In genomic region chr6:30744846-30745245, GRCm38 (mm10) we compare ENCODE assay signal across 29 mouse cellular contexts. TPM values are rescaled to one million over a fixed set of nuclear protein-coding genes. Genes with fewer than 3 reads are reported as not detected.
DNase-seq lines count a peak whose midpoint lies in the region; ATAC-seq and TF ChIP-seq lines count a peak whose summit lies in the region.
"Had no signal": no experiment of that assay in that cellular context is flagged by ENCODE, and none has a peak within 500 bp of the region (broad histone marks: within the 10 kb centered on the region; RNA-seq: fewer than 3 reads in every experiment).

No protein-coding gene starts in this region.

- 79% methylated on average over 10 of the region's 10 CpGs for WGBS in forebrain, embryonic 13.5 days
- WGBS in forebrain, embryonic 11.5 days: 84% methylated on average over 10 of the region's 10 CpGs
- WGBS in heart, embryonic 10.5 days: 85% methylated on average over 10 of the region's 10 CpGs
- WGBS in heart, embryonic 12.5 days: 78% methylated on average over 10 of the region's 10 CpGs
- 82% methylated on average over 10 of the region's 10 CpGs for WGBS in midbrain, embryonic 16.5 days
- WGBS in midbrain, postnatal 0 days: 79% methylated on average over 10 of the region's 10 CpGs
- WGBS in limb, embryonic 12.5 days: 78% methylated on average over 10 of the region's 10 CpGs

- no peak for DNase-seq in forebrain, embryonic 11.5 days (ENCODE audit: low spot score)
- DNase-seq in heart, embryonic 10.5 days (ENCODE audit: low spot score): peak; percentile 71
- DNase-seq in midbrain, postnatal 0 days (ENCODE audit: low spot score): no peak
- DNase-seq in spleen, postnatal 10 days (ENCODE audit: low spot score in 2 of 2): no peak
- DNase-seq: adrenal gland, postnatal 14 days; B cell, adult 2 months; cerebellum, adult 11 months; cerebellum, adult 2 months; cerebellum, adult 9-11 months; cerebellum, postnatal 25 days; forebrain, postnatal 0 days; gastrocnemius, postnatal 10 days; gastrocnemius, postnatal 36 days; heart, postnatal 4 days; kidney, adult 18-20 months had no signal

- peaks cover 79% of the 10 kb centered on the region for H3K36me3 ChIP-seq in forebrain, embryonic 13.5 days (ENCODE audit: poor library complexity, severe bottlenecking)
- peaks cover 12% of the 10 kb centered on the region; the same call in 1 of the 2 replicates for H3K36me3 ChIP-seq in forebrain, embryonic 11.5 days (ENCODE audit: control insufficient read depth, insufficient read depth, low read length)
- H3K36me3 ChIP-seq in heart, embryonic 10.5 days: peaks cover 86% of the 10 kb centered on the region
- H3K36me3 ChIP-seq in heart, embryonic 12.5 days: peaks cover 76% of the 10 kb centered on the region
- peaks cover 52% of the 10 kb centered on the region for H3K36me3 ChIP-seq in midbrain, embryonic 16.5 days (ENCODE audit: control insufficient read depth, insufficient read depth, low read length)
- peaks cover 47% of the 10 kb centered on the region for H3K36me3 ChIP-seq in midbrain, postnatal 0 days (ENCODE audit: insufficient read depth, low read length)
- H3K36me3 ChIP-seq in limb, embryonic 12.5 days: peaks cover 92% of the 10 kb centered on the region

- H3K4me3 ChIP-seq in forebrain, embryonic 13.5 days: no peak overlapping the region
- H3K4me3 ChIP-seq in forebrain, embryonic 11.5 days (ENCODE audit: low read depth, low read length): no peak overlapping the region
- no peak overlapping the region for H3K4me3 ChIP-seq in heart, embryonic 10.5 days
- H3K4me3 ChIP-seq in heart, embryonic 12.5 days: no peak overlapping the region
- no peak overlapping the region for H3K4me3 ChIP-seq in midbrain, embryonic 16.5 days (ENCODE audit: low read depth, low read length)
- no peak overlapping the region for H3K4me3 ChIP-seq in midbrain, postnatal 0 days (ENCODE audit: low read depth, low read length)
- no peak overlapping the region for H3K4me3 ChIP-seq in limb, embryonic 12.5 days (replicated peaks)
- H3K4me3 ChIP-seq: erythroblast, embryonic 14.5 days had no signal

- peak overlapping the region; percentile 35; the same call in 1 of the 2 replicates for H3K27ac ChIP-seq in forebrain, embryonic 13.5 days
- no peak overlapping the region for H3K27ac ChIP-seq in forebrain, embryonic 11.5 days (ENCODE audit: low read depth, low read length)
- H3K27ac ChIP-seq in heart, embryonic 10.5 days: no peak overlapping the region
- no peak overlapping the region for H3K27ac ChIP-seq in heart, embryonic 12.5 days (ENCODE audit: poor library complexity, severe bottlenecking)
- 0 out of 2 replicates have a peak overlapping the region, but pooled peaks have one; percentile 4 for H3K27ac ChIP-seq in midbrain, embryonic 16.5 days (ENCODE audit: low read length)
- no peak overlapping the region for H3K27ac ChIP-seq in midbrain, postnatal 0 days (ENCODE audit: low read depth, low read length)
- H3K27ac ChIP-seq in limb, embryonic 12.5 days: 0 out of 2 replicates have a peak overlapping the region, but pooled peaks have one; percentile 8
- H3K27ac ChIP-seq: hindbrain, embryonic 14.5 days; hindbrain, postnatal 0 days had no signal

- ATAC-seq in forebrain, embryonic 13.5 days: no peak
- no peak for ATAC-seq in forebrain, embryonic 11.5 days (replicated peaks; ENCODE audit: low FRiP score)
- ATAC-seq in heart, embryonic 12.5 days (ENCODE audit: insufficient number of reproducible peaks, low FRiP score): no peak
- no peak for ATAC-seq in midbrain, embryonic 16.5 days
- ATAC-seq in midbrain, postnatal 0 days (ENCODE audit: low FRiP score): no peak
- no peak for ATAC-seq in limb, embryonic 12.5 days (ENCODE audit: insufficient number of reproducible peaks, insufficient read depth, low FRiP score, low TSS enrichment, low read depth)
- ATAC-seq: forebrain, embryonic 14.5 days; forebrain, postnatal 0 days; hindbrain, postnatal 0 days; inflammation-experienced regulatory T-cells, adult 6 months; intestine, embryonic 16.5 days; Patski had no signal

- H3K4me1 ChIP-seq in forebrain, embryonic 13.5 days: peaks cover 15% of the 10 kb centered on the region; the same call in 1 of the 2 replicates
- peaks cover 4% of the 10 kb centered on the region; the same call in 1 of the 2 replicates for H3K4me1 ChIP-seq in forebrain, embryonic 11.5 days (replicated peaks; ENCODE audit: control insufficient read depth, insufficient read depth, low read length)
- no peaks in the 10 kb centered on the region for H3K4me1 ChIP-seq in heart, embryonic 10.5 days
- 0 out of 2 replicates have a peak, but pooled peaks cover 6% of the 10 kb centered on the region for H3K4me1 ChIP-seq in heart, embryonic 12.5 days (replicated peaks)
- H3K4me1 ChIP-seq in midbrain, embryonic 16.5 days (ENCODE audit: control insufficient read depth, insufficient read depth, low read length): peaks cover 3% of the 10 kb centered on the region; the same call in 1 of the 2 replicates
- H3K4me1 ChIP-seq in midbrain, postnatal 0 days (ENCODE audit: insufficient read depth, low read length): no peaks in the 10 kb centered on the region
- H3K4me1 ChIP-seq in limb, embryonic 12.5 days (replicated peaks): peaks cover 8% of the 10 kb centered on the region; the same call in 1 of the 2 replicates

- no peak overlapping the region for H3K9ac ChIP-seq in forebrain, embryonic 13.5 days
- no peak overlapping the region for H3K9ac ChIP-seq in forebrain, embryonic 11.5 days (ENCODE audit: low read length)
- H3K9ac ChIP-seq in heart, embryonic 12.5 days: no peak overlapping the region
- no peak overlapping the region for H3K9ac ChIP-seq in midbrain, embryonic 16.5 days (ENCODE audit: low read depth, low read length)
- H3K9ac ChIP-seq in midbrain, postnatal 0 days (replicated peaks; ENCODE audit: low read length, poor library complexity, severe bottlenecking): no peak overlapping the region
- no peak overlapping the region for H3K9ac ChIP-seq in limb, embryonic 12.5 days (replicated peaks)
- H3K9ac ChIP-seq: forebrain, postnatal 0 days; hindbrain, embryonic 14.5 days had no signal

- no peak for TF ChIP-seq CTCF in midbrain, postnatal 0 days (IDR thresholded peaks at IDR 0.05)

- no peaks in the 10 kb centered on the region for H3K27me3 ChIP-seq in forebrain, embryonic 13.5 days
- H3K27me3 ChIP-seq in forebrain, embryonic 11.5 days (ENCODE audit: control insufficient read depth, insufficient read depth, low read length): no peaks in the 10 kb centered on the region
- H3K27me3 ChIP-seq in heart, embryonic 10.5 days (ENCODE audit: insufficient read depth, poor library complexity, severe bottlenecking): no peaks in the 10 kb centered on the region
- no peaks in the 10 kb centered on the region for H3K27me3 ChIP-seq in heart, embryonic 12.5 days (replicated peaks)
- H3K27me3 ChIP-seq in midbrain, embryonic 16.5 days (ENCODE audit: control insufficient read depth, insufficient read depth, low read depth, low read length): no peaks in the 10 kb centered on the region
- no peaks in the 10 kb centered on the region for H3K27me3 ChIP-seq in midbrain, postnatal 0 days (ENCODE audit: insufficient read depth, low read length)
- H3K27me3 ChIP-seq in limb, embryonic 12.5 days: no peaks in the 10 kb centered on the region
- H3K27me3 ChIP-seq: CH12.LX, Patski had no signal

- no peak overlapping the region for H3K4me2 ChIP-seq in forebrain, embryonic 13.5 days
- no peak overlapping the region for H3K4me2 ChIP-seq in forebrain, embryonic 11.5 days (ENCODE audit: low read depth, low read length, severe bottlenecking)
- H3K4me2 ChIP-seq in heart, embryonic 12.5 days: no peak overlapping the region
- H3K4me2 ChIP-seq in midbrain, embryonic 16.5 days (ENCODE audit: low read length): no peak overlapping the region
- no peak overlapping the region for H3K4me2 ChIP-seq in midbrain, postnatal 0 days (ENCODE audit: low read depth, low read length, poor library complexity, severe bottlenecking)
- no peak overlapping the region for H3K4me2 ChIP-seq in limb, embryonic 12.5 days
- H3K4me2 ChIP-seq: hindbrain, embryonic 14.5 days had no signal

- H3K9me3 ChIP-seq in forebrain, embryonic 13.5 days (replicated peaks): no peaks in the 10 kb centered on the region
- peaks cover 1% of the 10 kb centered on the region; the same call in 1 of the 2 replicates for H3K9me3 ChIP-seq in forebrain, embryonic 11.5 days (ENCODE audit: control insufficient read depth, low read length)
- 0 out of 2 replicates have a peak, but pooled peaks cover 3% of the 10 kb centered on the region for H3K9me3 ChIP-seq in heart, embryonic 10.5 days
- H3K9me3 ChIP-seq in heart, embryonic 12.5 days (replicated peaks): peaks cover 9% of the 10 kb centered on the region
- no peaks in the 10 kb centered on the region for H3K9me3 ChIP-seq in midbrain, embryonic 16.5 days (replicated peaks; ENCODE audit: control insufficient read depth, low read length, poor library complexity, severe bottlenecking)
- no peaks in the 10 kb centered on the region for H3K9me3 ChIP-seq in midbrain, postnatal 0 days (ENCODE audit: low read length)
- H3K9me3 ChIP-seq in limb, embryonic 12.5 days: peaks cover 9% of the 10 kb centered on the region
- H3K9me3 ChIP-seq: G1E had no signal

RNA-seq across cellular contexts. Expression of gene Mest, which starts 21.5 kb away (rescaled TPM):
- polyA plus RNA-seq in forebrain, embryonic 13.5 days (2015; fragmentation: Nextera tagmentation; extraction: Ambion mirVana): 443 and 547 TPM in 2 replicates
- polyA plus RNA-seq in forebrain, embryonic 11.5 days (2014; fragmentation: Nextera tagmentation; extraction: Ambion mirVana): 1,661 and 1,678 TPM in 2 replicates
- 3,213 and 4,348 TPM in 2 replicates for polyA plus RNA-seq in heart, embryonic 10.5 days (2016; fragmentation: Nextera tagmentation; extraction: Ambion mirVana)
- polyA plus RNA-seq in heart, embryonic 12.5 days (2016; fragmentation: Nextera tagmentation; extraction: Ambion mirVana): 3,424 and 3,742 TPM in 2 replicates
- 268 and 368 TPM in 2 replicates for polyA plus RNA-seq in midbrain, embryonic 16.5 days (2015; fragmentation: Nextera tagmentation; extraction: Ambion mirVana)
- 323 and 367 TPM in 2 replicates for total RNA-seq in midbrain, postnatal 0 days (2014; rRNA removed)
- 109 and 165 TPM in 2 replicates for polyA plus RNA-seq in midbrain, postnatal 0 days (2015; fragmentation: Nextera tagmentation; extraction: Ambion mirVana)
- 1,412 and 1,630 TPM in 2 replicates for polyA plus RNA-seq in limb, embryonic 12.5 days (2016; fragmentation: Nextera tagmentation; extraction: Ambion mirVana)
- total RNA-seq: granulocyte monocyte progenitor cell, adult 5-6 weeks had no signal

RNA-seq across cellular contexts. Expression of gene Cep41, which starts 51.3 kb away (rescaled TPM):
- 19.5 and 19.6 TPM in 2 replicates for polyA plus RNA-seq in forebrain, embryonic 13.5 days (2015; fragmentation: Nextera tagmentation; extraction: Ambion mirVana)
- polyA plus RNA-seq in forebrain, embryonic 11.5 days (2014; fragmentation: Nextera tagmentation; extraction: Ambion mirVana): 21.6 and 24.1 TPM in 2 replicates
- polyA plus RNA-seq in heart, embryonic 10.5 days (2016; fragmentation: Nextera tagmentation; extraction: Ambion mirVana): 12.5 and 15.3 TPM in 2 replicates
- polyA plus RNA-seq in heart, embryonic 12.5 days (2016; fragmentation: Nextera tagmentation; extraction: Ambion mirVana): 11.9 TPM in 2 replicates
- polyA plus RNA-seq in midbrain, embryonic 16.5 days (2015; fragmentation: Nextera tagmentation; extraction: Ambion mirVana): 13.2 and 17.1 TPM in 2 replicates
- 8.1 and 15.7 TPM in 2 replicates for total RNA-seq in midbrain, postnatal 0 days (2014; rRNA removed)
- polyA plus RNA-seq in midbrain, postnatal 0 days (2015; fragmentation: Nextera tagmentation; extraction: Ambion mirVana): 8.3 and 9.5 TPM in 2 replicates
- 51.1 and 53.5 TPM in 2 replicates for polyA plus RNA-seq in limb, embryonic 12.5 days (2016; fragmentation: Nextera tagmentation; extraction: Ambion mirVana)

Comparison
In these comparisons a context has a peak if more than half of its experiments do, and no peak if none do; other contexts are left out.
1. H3K27ac ChIP-seq: peak in forebrain, embryonic 13.5 days (single experiment), midbrain, embryonic 16.5 days (single experiment) and limb, embryonic 12.5 days (single experiment); none in forebrain, embryonic 11.5 days (single experiment), heart, embryonic 10.5 days (single experiment), heart, embryonic 12.5 days (single experiment) and midbrain, postnatal 0 days (single experiment).